14 mouse cellular contexts compared by ENCODE assay signal in the genomic region with DNA sequence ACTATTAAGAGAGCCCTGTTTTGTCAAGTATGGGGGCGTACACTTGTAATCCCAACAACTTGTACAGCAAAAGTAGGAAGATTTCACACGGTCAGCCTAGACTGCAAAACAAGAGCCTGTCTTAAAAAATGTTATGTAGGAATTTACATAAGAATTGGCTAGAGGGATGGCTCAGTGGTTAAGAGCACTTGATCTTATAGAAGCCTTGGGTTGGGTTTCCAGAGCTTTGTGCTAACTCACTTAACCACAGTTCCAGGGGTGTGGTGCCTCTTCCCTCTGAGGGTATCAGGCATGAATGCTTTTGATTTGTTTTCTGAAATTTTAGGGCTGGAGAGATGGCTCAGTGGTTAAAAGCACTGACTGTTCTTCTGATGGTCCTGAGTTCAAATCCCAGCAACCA.
"Had no signal": no experiment of that assay in that cellular context is flagged by ENCODE, and none has a peak within 500 bp of the region (broad histone marks: within the 10 kb centered on the region; RNA-seq: fewer than 3 reads in every experiment).

No protein-coding gene starts in this region.

- H3K4me1 ChIP-seq: midbrain, embryonic 13.5 days; midbrain, embryonic 15.5 days; neural tube, embryonic 12.5 days; stomach, embryonic 15.5 days had no signal

- H3K27ac ChIP-seq: macrophage; midbrain, embryonic 13.5 days; midbrain, embryonic 15.5 days; neural tube, embryonic 12.5 days; stomach, embryonic 15.5 days; stomach, postnatal 0 days had no signal

- H3K9me3 ChIP-seq: megakaryocyte, embryonic 14.5 days; midbrain, embryonic 13.5 days; midbrain, embryonic 15.5 days; neural tube, embryonic 12.5 days; stomach, embryonic 15.5 days had no signal

- H3K9ac ChIP-seq: lung, embryonic 14.5 days; midbrain, embryonic 13.5 days; midbrain, embryonic 15.5 days; neural tube, embryonic 12.5 days; stomach, embryonic 15.5 days had no signal

- H3K4me3 ChIP-seq: megakaryocyte, embryonic 14.5 days; midbrain, embryonic 13.5 days; midbrain, embryonic 15.5 days; myocyte; neural tube, embryonic 12.5 days; stomach, embryonic 15.5 days had no signal

- DNase-seq: lung, adult 18-20 months; lung, embryonic 14.5 days; lung, postnatal 10 days; right cerebral cortex, postnatal 14 days; thymus, adult 2 months; thymus, postnatal 25 days had no signal
